Mouse (Mus musculus) c-Kit-positive CD71-negative TER-119-negative erythroid progenitor cells, embryonic 14.5 days (primary cell): ENCODE results near the gene Tnfrsf21.

Experiments
- DNase-seq: peaks from one replicate; pipeline ENCODE4 v3.0.0-alpha.2; 2013; ENCODE audit warnings: low read depth

Tnfrsf21 gene

GRCm38 (mm10) chr17:43025048-43025447 lies 8.7 kb downstream of the Tnfrsf21 start:
- DNase-seq, result no peak

GRCm38 (mm10) chr17:43025819-43026593 lies 9.7 kb downstream of the Tnfrsf21 start:
- no peak for DNase-seq

- no peak for DNase-seq
These were observed 10.4 kb downstream of the Tnfrsf21 start for GRCm38 (mm10) chr17:43026708-43027107.

- DNase-seq, result no peak
These were observed 13.2 kb downstream of the Tnfrsf21 start for GRCm38 (mm10) chr17:43029546-43029945.

- no peak for DNase-seq
These were observed 13.9 kb downstream of the Tnfrsf21 start for GRCm38 (mm10) chr17:43030290-43030689.

GRCm38 (mm10) chr17:43032489-43033036 lies 16.2 kb downstream of the Tnfrsf21 start:
- DNase-seq, result no peak

GRCm38 (mm10) chr17:43035386-43035785 lies 19.0 kb downstream of the Tnfrsf21 start:
- DNase-seq, result no peak

GRCm38 (mm10) chr17:43036058-43036757 lies 19.9 kb downstream of the Tnfrsf21 start:
- DNase-seq, result no peak

- no peak for DNase-seq
These were observed 24.2 kb downstream of the Tnfrsf21 start for GRCm38 (mm10) chr17:43040571-43040970.

GRCm38 (mm10) chr17:43050619-43051018 lies 34.3 kb downstream of the Tnfrsf21 start:
- DNase-seq, result no peak

- no peak for DNase-seq
These were observed 36.4 kb downstream of the Tnfrsf21 start for GRCm38 (mm10) chr17:43052791-43053190.

GRCm38 (mm10) chr17:43053943-43054342 lies 37.6 kb downstream of the Tnfrsf21 start:
- no peak for DNase-seq

- no peak for DNase-seq
These were observed 42.1 kb downstream of the Tnfrsf21 start for GRCm38 (mm10) chr17:43058277-43059025.

- DNase-seq, result no peak
These were observed 48.4 kb downstream of the Tnfrsf21 start for GRCm38 (mm10) chr17:43064705-43065104.

- DNase-seq, result no peak
These were observed 52.6 kb downstream of the Tnfrsf21 start for GRCm38 (mm10) chr17:43068846-43069553.

GRCm38 (mm10) chr17:43070946-43071345 lies 54.6 kb downstream of the Tnfrsf21 start:
- DNase-seq, result no peak

GRCm38 (mm10) chr17:43072142-43072786 lies 55.9 kb downstream of the Tnfrsf21 start:
- DNase-seq, result no peak

GRCm38 (mm10) chr17:43072787-43073148 lies 56.4 kb downstream of the Tnfrsf21 start:
- DNase-seq, result no peak

GRCm38 (mm10) chr17:43074391-43074790 lies 58.0 kb downstream of the Tnfrsf21 start:
- no peak for DNase-seq

GRCm38 (mm10) chr17:43075100-43075499 lies 58.7 kb downstream of the Tnfrsf21 start:
- DNase-seq, result no peak

- DNase-seq, result no peak
These were observed 59.6 kb downstream of the Tnfrsf21 start for GRCm38 (mm10) chr17:43075937-43076336.
